Mouse (Mus musculus): ENCODE measurements around the gene Lamp2. TPM values are rescaled to one million over a fixed set of nuclear protein-coding genes. Genes with fewer than 3 reads are reported as not detected.
"Not testable (repeated sequence)": the region's sequence is repeated elsewhere in the genome, so short reads cannot be mapped to it uniquely, and the experiment has no call there.

Lamp2 gene
- polyA plus RNA-seq, 1 experiment from 2014 or later, result 85.4 TPM

GRCm38 (mm10) chrX:38402981-38403380, 53.3 kb downstream of the Lamp2 start:
- no peak overlapping the region for H3K4me3 ChIP-seq (replicated peaks; ENCODE audit: low read length)

GRCm38 (mm10) chrX:38402004-38402403, 54.2 kb downstream of the Lamp2 start:
- H3K4me2 ChIP-seq (replicated peaks), result no peak overlapping the region
- no peak overlapping the region for H3K27ac ChIP-seq
- no peak overlapping the region for H3K4me3 ChIP-seq (replicated peaks; ENCODE audit: low read length)
- 59% methylated on average over 6 of the region's 6 CpGs for WGBS
- no peak overlapping the region for H3K9ac ChIP-seq
- no peaks in the 10 kb centered on the region for H3K9me3 ChIP-seq (ENCODE audit: control insufficient read depth, low read length)
- H3K36me3 ChIP-seq (replicated peaks; ENCODE audit: control insufficient read depth, insufficient read depth), result no peaks in the 10 kb centered on the region
- H3K27me3 ChIP-seq (ENCODE audit: control insufficient read depth, insufficient read depth, low read length), result no peaks in the 10 kb centered on the region
- ATAC-seq (ENCODE audit: low FRiP score) (no peak), DNase-seq (ENCODE audit: low spot score) (no peak)
- no peaks in the 10 kb centered on the region for H3K4me1 ChIP-seq (replicated peaks; ENCODE audit: control insufficient read depth, insufficient read depth, low read length)

More at GRCm38 (mm10) chrX:38402981-38403380, 53.3 kb downstream of the Lamp2 start:
- no peak overlapping the region for H3K9ac ChIP-seq
- DNase-seq (ENCODE audit: low spot score) (no peak), ATAC-seq (ENCODE audit: low FRiP score) (no peak)
- no peak overlapping the region for H3K4me2 ChIP-seq (replicated peaks)
- no peaks in the 10 kb centered on the region for H3K27me3 ChIP-seq (ENCODE audit: control insufficient read depth, insufficient read depth, low read length)
- H3K36me3 ChIP-seq (replicated peaks; ENCODE audit: control insufficient read depth, insufficient read depth), result no peaks in the 10 kb centered on the region
- WGBS, result 79% methylated on average over 5 of the region's 5 CpGs
- H3K4me1 ChIP-seq (replicated peaks; ENCODE audit: control insufficient read depth, insufficient read depth, low read length), result no peaks in the 10 kb centered on the region
- no peaks in the 10 kb centered on the region for H3K9me3 ChIP-seq (ENCODE audit: control insufficient read depth, low read length)
- no peak overlapping the region for H3K27ac ChIP-seq

DNA sequence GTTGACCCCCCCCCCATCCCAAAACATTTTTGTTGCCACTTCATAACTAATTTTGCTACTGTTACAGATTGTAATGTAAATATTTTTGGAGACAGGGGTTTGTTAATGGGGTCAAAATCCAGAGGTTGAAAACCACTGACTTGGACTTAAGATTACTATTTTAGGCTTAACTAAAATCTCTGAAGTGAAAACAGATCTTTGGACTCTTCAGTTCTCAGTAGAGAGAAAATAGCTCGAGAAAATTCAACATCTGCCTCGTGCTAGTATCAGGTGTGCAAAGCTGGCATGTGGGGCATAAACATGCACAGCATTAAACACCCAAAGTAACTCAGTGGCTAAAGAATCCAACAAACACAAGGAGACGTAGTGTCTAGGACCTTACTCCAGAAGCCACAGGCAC, 55.6 kb downstream of the Lamp2 start:
- 91% methylated on average over 3 of the region's 3 CpGs for WGBS
- Histone ChIP-seq H3K4me1 (replicated peaks; ENCODE audit: control insufficient read depth, insufficient read depth, low read length) (no peaks in the 10 kb centered on the region), H3K36me3 (replicated peaks; ENCODE audit: control insufficient read depth, insufficient read depth) (no peaks in the 10 kb centered on the region)

DNA sequence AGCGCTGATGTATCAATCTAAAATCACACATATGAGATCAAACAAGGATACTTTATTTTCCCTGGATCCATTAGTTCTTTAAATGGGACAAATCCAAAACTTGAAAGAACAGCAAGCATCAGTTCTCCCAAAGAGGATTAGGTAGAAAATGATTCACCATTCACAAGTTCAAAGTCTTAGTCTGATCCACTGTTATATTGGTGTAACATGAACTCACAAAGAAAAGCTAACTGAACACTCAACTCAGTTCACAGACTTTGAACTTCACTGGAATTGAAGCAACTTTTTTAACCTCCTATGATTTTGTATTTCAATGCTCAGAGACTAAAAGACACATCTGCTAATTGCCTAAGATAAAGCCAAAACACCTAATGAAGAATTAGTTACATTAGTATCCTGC, 56.6 kb downstream of the Lamp2 start:
- ATAC-seq (ENCODE audit: low FRiP score) (no peak), DNase-seq (ENCODE audit: low spot score) (no peak)
- H3K36me3 ChIP-seq (replicated peaks; ENCODE audit: control insufficient read depth, insufficient read depth), result no peaks in the 10 kb centered on the region
- 93% methylated on average over 1 of the region's 1 CpGs for WGBS
- no peaks in the 10 kb centered on the region for H3K27me3 ChIP-seq (ENCODE audit: control insufficient read depth, insufficient read depth, low read length)
- H3K4me3 ChIP-seq (replicated peaks; ENCODE audit: low read length), result no peak overlapping the region
- H3K4me1 ChIP-seq (replicated peaks; ENCODE audit: control insufficient read depth, insufficient read depth, low read length), result no peaks in the 10 kb centered on the region
- no peak overlapping the region for H3K27ac ChIP-seq
- H3K4me2 ChIP-seq (replicated peaks), result no peak overlapping the region
- H3K9ac ChIP-seq, result no peak overlapping the region
- H3K9me3 ChIP-seq (ENCODE audit: control insufficient read depth, low read length), result no peaks in the 10 kb centered on the region

More for the DNA sequence above, 55.6 kb downstream of the Lamp2 start:
- Histone ChIP-seq H3K9me3 (ENCODE audit: control insufficient read depth, low read length) (no peaks in the 10 kb centered on the region), H3K9ac (no peak overlapping the region), H3K4me2 (replicated peaks) (no peak overlapping the region), H3K4me3 (replicated peaks; ENCODE audit: low read length) (no peak overlapping the region), H3K27ac (no peak overlapping the region), H3K27me3 (ENCODE audit: control insufficient read depth, insufficient read depth, low read length) (no peaks in the 10 kb centered on the region)
- DNase-seq (ENCODE audit: low spot score) (no peak), ATAC-seq (ENCODE audit: low FRiP score) (no peak)

DNA sequence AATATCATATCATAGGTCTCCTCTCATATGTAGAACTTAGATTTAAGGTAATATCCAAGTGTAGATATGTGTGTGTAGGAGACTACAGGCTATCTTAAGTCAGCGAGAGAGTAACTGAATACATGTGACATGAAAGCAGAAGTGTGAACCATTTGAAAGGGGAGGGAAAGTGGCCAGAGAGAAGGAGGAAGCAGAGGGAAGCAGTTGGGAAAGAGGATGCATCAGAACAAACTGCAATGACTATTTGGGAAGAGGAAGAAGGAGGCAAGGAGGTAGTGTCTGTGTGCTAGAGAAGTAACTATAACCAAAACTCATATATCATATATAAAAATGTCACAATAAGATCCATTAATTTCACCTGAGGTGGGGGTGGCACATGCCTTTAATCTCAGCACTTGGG, 83.1 kb downstream of the Lamp2 start:
- not testable (repeated sequence) for H3K27me3 ChIP-seq (ENCODE audit: control insufficient read depth, insufficient read depth, low read length); H3K9ac ChIP-seq; H3K4me1 ChIP-seq (replicated peaks; ENCODE audit: control insufficient read depth, insufficient read depth, low read length); DNase-seq (ENCODE audit: low spot score); H3K27ac ChIP-seq; H3K36me3 ChIP-seq (replicated peaks; ENCODE audit: control insufficient read depth, insufficient read depth); H3K4me3 ChIP-seq (replicated peaks; ENCODE audit: low read length); H3K4me2 ChIP-seq (replicated peaks); H3K9me3 ChIP-seq (ENCODE audit: control insufficient read depth, low read length); ATAC-seq (ENCODE audit: low FRiP score)
- 90% methylated on average over 1 of the region's 1 CpGs for WGBS

DNA sequence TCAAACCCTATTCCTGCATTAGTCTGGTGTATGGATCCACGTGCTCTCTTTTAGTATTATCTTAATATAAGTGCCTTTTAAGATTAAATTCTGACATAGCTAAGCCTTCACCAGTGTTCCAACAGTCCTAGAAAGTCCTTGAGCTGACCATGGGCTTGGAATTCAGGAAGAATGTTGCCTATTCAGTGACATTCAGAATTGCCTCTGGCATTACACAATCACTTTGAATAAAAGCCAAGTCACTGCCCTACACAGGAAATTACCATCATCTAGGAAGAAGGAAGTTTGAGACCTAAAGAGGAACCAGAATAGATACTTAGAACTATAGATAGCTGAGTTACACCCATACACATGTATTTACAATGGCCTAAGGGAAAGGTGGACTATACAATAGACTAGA, 91.6 kb downstream of the Lamp2 start:
- not testable (repeated sequence) for H3K4me3 ChIP-seq (replicated peaks; ENCODE audit: low read length); H3K4me2 ChIP-seq (replicated peaks); H3K27me3 ChIP-seq (ENCODE audit: control insufficient read depth, insufficient read depth, low read length); H3K4me1 ChIP-seq (replicated peaks; ENCODE audit: control insufficient read depth, insufficient read depth, low read length); H3K27ac ChIP-seq; H3K36me3 ChIP-seq (replicated peaks; ENCODE audit: control insufficient read depth, insufficient read depth); H3K9me3 ChIP-seq (ENCODE audit: control insufficient read depth, low read length); DNase-seq (ENCODE audit: low spot score); ATAC-seq (ENCODE audit: low FRiP score); H3K9ac ChIP-seq
- 55% methylated on average over 1 of the region's 1 CpGs for WGBS

DNA sequence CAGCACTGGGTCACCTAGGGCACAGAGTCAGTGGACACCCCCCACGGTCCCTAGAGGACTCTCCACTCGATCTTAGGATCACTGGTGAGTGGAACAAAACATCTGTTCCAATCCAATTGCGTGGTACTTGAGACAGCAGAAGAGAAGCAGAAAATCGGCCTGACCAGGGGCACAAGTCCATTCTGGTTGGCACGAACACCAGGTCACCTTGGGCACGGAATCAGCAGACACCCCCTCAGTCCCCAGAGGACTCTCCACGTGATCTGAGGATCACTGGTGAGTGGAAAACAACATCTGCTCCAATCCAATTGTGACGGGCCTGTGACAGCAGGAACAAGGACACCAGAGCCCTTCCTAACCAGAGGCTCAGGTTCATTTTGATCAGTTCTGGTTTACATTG, 94.2 kb downstream of the Lamp2 start:
- Histone ChIP-seq H3K4me3 (replicated peaks; ENCODE audit: low read length) (no peak overlapping the region), H3K9ac (no peak overlapping the region), H3K27me3 (ENCODE audit: control insufficient read depth, insufficient read depth, low read length) (no peaks in the 10 kb centered on the region), H3K36me3 (replicated peaks; ENCODE audit: control insufficient read depth, insufficient read depth) (no peaks in the 10 kb centered on the region), H3K4me2 (replicated peaks) (no peak overlapping the region), H3K27ac (no peak overlapping the region), H3K4me1 (replicated peaks; ENCODE audit: control insufficient read depth, insufficient read depth, low read length) (no peaks in the 10 kb centered on the region), H3K9me3 (ENCODE audit: control insufficient read depth, low read length) (no peaks in the 10 kb centered on the region)
- ATAC-seq (ENCODE audit: low FRiP score) (no peak), DNase-seq (ENCODE audit: low spot score) (no peak)
- WGBS, result 72% methylated on average over 8 of the region's 8 CpGs

Other genes with a start within 250 kb of the Lamp2 start
- gene Tmem255a, start 204.0 kb downstream of the Lamp2 start, polyA plus RNA-seq (2014; fragmentation: Nextera tagmentation; extraction: Ambion mirVana), result 46.9 and 50.0 TPM in 2 replicates
- gene Atp1b4, start 140.3 kb downstream of the Lamp2 start, polyA plus RNA-seq (2014; fragmentation: Nextera tagmentation; extraction: Ambion mirVana), result not detected in 2 replicates
- 25.1 and 25.4 TPM in 2 replicates for gene Cul4b, start 119.7 kb upstream of the Lamp2 start, polyA plus RNA-seq (2014; fragmentation: Nextera tagmentation; extraction: Ambion mirVana)
- 181 and 204 TPM in 2 replicates for gene Mcts1, start 144.1 kb upstream of the Lamp2 start, polyA plus RNA-seq (2014; fragmentation: Nextera tagmentation; extraction: Ambion mirVana)
- 31.6 and 35.3 TPM in 2 replicates for gene C1galt1c1, start 178.6 kb upstream of the Lamp2 start, polyA plus RNA-seq (2014; fragmentation: Nextera tagmentation; extraction: Ambion mirVana)

All from hindbrain, embryonic 14.5 days (tissue).